Mouse (Mus musculus) small intestine, adult 2 months (tissue): ENCODE measurements around the gene Dtx4. TPM values are rescaled to one million over a fixed set of nuclear protein-coding genes. Genes with fewer than 3 reads are reported as not detected.

Source experiments
- H3K27ac ChIP-seq: fragments of 200-500 bp; 2 replicates; pipeline ENCODE4 v1.5.1; 2012; ENCODE audit warnings: low read depth, low read length, control low read depth, inconsistent platforms; ENCODE audit not compliant: insufficient read depth
- H3K27me3 ChIP-seq: fragments of 200-500 bp; 2 replicates; pipeline ENCODE4 v1.6.1; 2012; ENCODE audit warnings: mild to moderate bottlenecking, moderate library complexity, low read length, inconsistent platforms; ENCODE audit not compliant: control insufficient read depth, insufficient read depth
- H3K36me3 ChIP-seq: fragments of 200-500 bp; 2 replicates; pipeline ENCODE4 v1.6.1; 2012; ENCODE audit warnings: mild to moderate bottlenecking, low read length, control low read depth, inconsistent platforms; ENCODE audit not compliant: control insufficient read depth, insufficient read depth
- H3K4me1 ChIP-seq: fragments of 200-500 bp; 2 replicates; pipeline ENCODE4 v1.6.1; 2012; ENCODE audit warnings: low read length, inconsistent platforms, mixed read lengths; ENCODE audit not compliant: control insufficient read depth, insufficient read depth, insufficient read length
- H3K4me3 ChIP-seq: fragments of 200-500 bp; 2 replicates; pipeline ENCODE4 v1.5.1; 2012; ENCODE audit warnings: low read depth, mild to moderate bottlenecking, control low read depth, inconsistent platforms, low read length, moderate library complexity
- CTCF ChIP-seq: fragments of 200-500 bp; IDR thresholded peaks from 2 replicates; pipeline ENCODE4 v1.5.1; 2012; ENCODE audit warnings: low read depth, mild to moderate bottlenecking, control low read depth, inconsistent platforms, low read length, moderate library complexity, mixed read lengths; ENCODE audit not compliant: insufficient replicate concordance, insufficient read length; ENCODE audit errors: extremely low read depth
- POLR2A ChIP-seq: fragments of 200-500 bp; IDR thresholded peaks from 2 replicates; pipeline ENCODE4 v1.6.1; 2012; ENCODE audit warnings: low read depth, mild to moderate bottlenecking, control low read depth, inconsistent platforms, low read length, moderate library complexity
- WGBS: fragments of 180-500 bp; shearing (Covaris S2); methylation state at CpG from one replicate; pipeline ENCODE4 v1.1.7; 2018; 5-methylcytosine and 5-hydroxymethylcytosine counted together
- polyA plus RNA-seq: library from polyadenylated mRNA; depleted of rRNA; stranded (reverse); fragments of >200 nt; gene quantifications from 2 replicates; pipeline ENCODE4 v1.2.3, GENCODE M21; 2012

Gene Dtx4
- polyA plus RNA-seq, 1 experiment, result 11.1 TPM

- Histone ChIP-seq H3K4me1 (peaks cover 3% of the 10 kb centered on the region; the same call in 1 of the 2 replicates), H3K4me3 (peak overlapping the region; percentile 67), H3K36me3 (no peaks in the 10 kb centered on the region), H3K27ac (peak overlapping the region; percentile 65), H3K27me3 (no peaks in the 10 kb centered on the region)
- under 1% methylated on average over 36 of the region's 38 CpGs for WGBS
- TF ChIP-seq CTCF (no peak), POLR2A (no peak)
Measured at GRCm38 (mm10) chr19:12500881-12501311, 358 bp downstream of the Dtx4 start.

DNA sequence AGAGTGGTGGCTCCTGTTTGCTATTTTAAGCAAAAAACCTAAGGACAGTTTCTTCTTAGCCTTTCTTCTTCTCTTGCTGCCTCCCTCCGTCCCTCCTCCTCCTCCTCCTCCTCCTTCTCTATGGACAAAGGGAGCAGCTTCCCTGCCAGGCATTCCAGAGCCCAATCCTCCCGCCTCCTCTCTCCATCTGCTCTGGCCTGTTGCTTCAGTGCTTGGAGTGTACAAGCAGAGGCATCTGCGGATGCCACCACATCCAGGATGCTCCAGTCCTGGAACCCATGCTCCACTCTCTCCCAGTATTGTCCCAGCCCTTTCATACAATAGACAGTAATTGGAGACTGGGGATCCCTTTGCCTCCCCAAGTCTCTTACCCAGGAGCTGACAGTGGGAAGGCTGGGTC lies 1.1 kb downstream of the Dtx4 start:
- 4% methylated on average over 3 of the region's 3 CpGs for WGBS
- no peaks in the 10 kb centered on the region for H3K36me3 ChIP-seq
- peak overlapping the region; percentile 65 for H3K27ac ChIP-seq
- H3K4me3 ChIP-seq, result peak overlapping the region; percentile 67
- TF ChIP-seq POLR2A (no peak), CTCF (no peak)
- peaks cover 3% of the 10 kb centered on the region; the same call in 1 of the 2 replicates for H3K4me1 ChIP-seq
- no peaks in the 10 kb centered on the region for H3K27me3 ChIP-seq

- H3K27ac ChIP-seq, result no peak overlapping the region
- TF ChIP-seq POLR2A (no peak), CTCF (no peak)
- no peaks in the 10 kb centered on the region for H3K27me3 ChIP-seq
- WGBS, result 17% methylated on average over 2 of the region's 2 CpGs
- peak overlapping the region; percentile 67; the same call in 1 of the 2 replicates for H3K4me3 ChIP-seq
- peaks cover 3% of the 10 kb centered on the region; the same call in 1 of the 2 replicates for H3K4me1 ChIP-seq
- no peaks in the 10 kb centered on the region for H3K36me3 ChIP-seq
Measured at GRCm38 (mm10) chr19:12499485-12499884, 1.8 kb downstream of the Dtx4 start.

DNA sequence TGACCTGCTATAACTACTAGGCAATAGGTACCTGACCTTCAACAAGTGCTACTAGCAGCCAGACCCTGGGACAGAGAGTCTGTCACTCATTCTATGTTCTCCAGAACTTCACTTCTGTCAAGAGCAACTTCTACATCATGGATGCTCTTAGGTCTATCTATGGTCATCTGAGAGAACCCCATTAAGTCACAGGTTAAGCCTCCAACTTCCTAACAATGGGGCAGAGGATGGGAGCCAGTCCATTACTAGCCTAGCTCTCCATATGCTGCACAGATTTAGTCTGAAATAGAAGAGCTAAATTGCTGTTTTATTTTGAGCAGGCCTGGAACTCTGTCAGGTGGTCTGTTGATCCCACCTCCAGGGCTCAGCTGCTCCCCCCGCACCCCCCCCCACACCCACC lies 2.3 kb downstream of the Dtx4 start:
- H3K27ac ChIP-seq, result no peak overlapping the region
- H3K27me3 ChIP-seq, result no peaks in the 10 kb centered on the region
- no peaks in the 10 kb centered on the region; the same call in 1 of the 2 replicates for H3K36me3 ChIP-seq
- H3K4me3 ChIP-seq, result no peak overlapping the region
- H3K4me1 ChIP-seq, result peaks cover 3% of the 10 kb centered on the region; the same call in 1 of the 2 replicates
- TF ChIP-seq POLR2A, result no peak
- TF ChIP-seq CTCF, result no peak
- 63% methylated on average over 1 of the region's 1 CpGs for WGBS

DNA sequence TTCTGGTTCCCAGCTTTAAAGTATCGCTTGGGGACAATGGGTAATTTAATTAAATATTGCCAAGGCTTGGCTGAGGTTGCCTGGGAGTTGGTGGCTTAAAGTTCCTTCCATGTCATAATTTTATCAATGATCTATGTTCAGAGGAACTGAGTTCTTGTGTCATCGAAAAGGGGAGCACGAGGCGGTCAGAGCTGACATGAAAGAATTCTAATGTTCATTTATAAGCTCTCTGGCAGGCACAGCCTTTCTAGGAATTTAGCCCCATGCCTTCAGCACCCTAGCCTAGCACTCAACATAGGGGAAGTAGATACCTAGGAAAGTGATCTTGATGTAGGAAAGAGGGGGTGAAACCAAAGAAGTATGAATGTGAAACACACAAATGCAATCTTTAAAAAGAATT lies 2.9 kb downstream of the Dtx4 start:
- TF ChIP-seq CTCF, result no peak
- TF ChIP-seq POLR2A, result no peak
- 42% methylated on average over 4 of the region's 4 CpGs for WGBS
- H3K4me3 ChIP-seq, result no peak overlapping the region
- H3K36me3 ChIP-seq, result no peaks in the 10 kb centered on the region; the same call in 1 of the 2 replicates
- no peak overlapping the region for H3K27ac ChIP-seq
- H3K4me1 ChIP-seq, result peaks cover 3% of the 10 kb centered on the region; the same call in 1 of the 2 replicates
- no peaks in the 10 kb centered on the region for H3K27me3 ChIP-seq

DNA sequence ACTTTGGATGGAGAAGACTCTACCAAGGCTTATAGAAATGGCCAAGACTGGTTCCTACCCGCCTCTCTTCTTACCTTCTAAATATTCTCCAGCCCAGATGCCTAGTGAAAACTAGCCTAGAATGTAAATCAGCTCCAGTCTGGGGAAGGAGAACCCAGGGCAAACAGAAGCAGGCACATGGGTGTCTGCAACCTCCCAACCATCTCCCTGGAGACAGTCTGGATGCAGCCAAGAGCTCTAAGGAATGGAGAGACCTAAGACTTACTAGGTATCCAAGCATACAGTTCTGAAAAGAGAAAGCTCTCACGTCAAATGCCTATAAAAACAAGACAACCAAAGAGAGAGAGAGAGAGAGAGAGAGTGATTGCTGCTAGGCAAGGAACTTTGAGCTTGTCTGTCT lies 3.3 kb downstream of the Dtx4 start:
- WGBS, result 67% methylated on average over 2 of the region's 2 CpGs
- Histone ChIP-seq H3K4me3 (no peak overlapping the region), H3K27ac (no peak overlapping the region), H3K4me1 (peaks cover 3% of the 10 kb centered on the region; the same call in 1 of the 2 replicates), H3K36me3 (no peaks in the 10 kb centered on the region; the same call in 1 of the 2 replicates), H3K27me3 (no peaks in the 10 kb centered on the region)
- no peak for TF ChIP-seq POLR2A
- TF ChIP-seq CTCF, result no peak

DNA sequence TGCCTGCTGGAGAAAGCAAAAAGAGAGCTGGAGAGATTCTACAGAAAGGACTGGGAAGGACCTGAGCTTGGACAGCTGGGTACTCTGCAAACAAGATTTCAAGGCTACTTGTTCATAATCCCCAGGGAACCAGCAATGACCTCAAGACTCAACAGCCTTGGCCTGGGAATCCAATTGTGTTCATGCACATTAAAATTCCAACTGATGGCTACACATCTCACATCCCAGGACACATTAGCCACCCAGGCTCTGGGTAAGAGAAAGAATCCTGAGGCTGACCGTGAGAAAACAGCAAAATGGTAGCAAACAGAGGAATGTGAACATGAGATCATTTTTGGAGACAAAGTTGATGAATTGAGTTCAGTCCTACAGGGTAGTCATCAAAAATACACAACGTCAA lies 5.0 kb downstream of the Dtx4 start:
- WGBS, result 85% methylated on average over 2 of the region's 2 CpGs
- peaks cover 7% of the 10 kb centered on the region; the same call in 1 of the 2 replicates for H3K36me3 ChIP-seq

More for the DNA sequence above, 5.0 kb downstream of the Dtx4 start:
- Histone ChIP-seq H3K4me3 (no peak overlapping the region), H3K27me3 (no peaks in the 10 kb centered on the region), H3K27ac (no peak overlapping the region), H3K4me1 (peaks cover 6% of the 10 kb centered on the region)
- no peak for TF ChIP-seq CTCF
- no peak for TF ChIP-seq POLR2A
